Mouse (Mus musculus): ENCODE measurements around the gene Grik1. TPM values are rescaled to one million over a fixed set of nuclear protein-coding genes. Genes with fewer than 3 reads are reported as not detected.

The Grik1 gene
- 27.3 and 34.6 TPM in 2 replicates for polyA plus RNA-seq (2012; rRNA removed)

GRCm38 (mm10) chr16:88290132-88290772, at the start of gene Grik1:
TSS of gene Grik1 (minus strand) at chr16:88290265.

Other genes starting within 250 kb of the Grik1 start
- 0.04 TPM in 1 of 2 replicates, not detected in the other for gene Cldn17, start 216.7 kb upstream of the Grik1 start, polyA plus RNA-seq (2012; rRNA removed)